Mouse (Mus musculus) forebrain, embryonic 15.5 days (tissue): ENCODE results near the gene Fam32a. TPM values are rescaled to one million over a fixed set of nuclear protein-coding genes. Genes with fewer than 3 reads are reported as not detected.

Source experiments
- ATAC-seq: fragments of 200-750 bp; cut with Nextera tagmentation; replicated peaks from 2 replicates; pipeline ENCODE4 v1.8.0; 2017; ENCODE audit warnings: mild to moderate bottlenecking, moderate TSS enrichment, moderate library complexity
- H3K27ac ChIP-seq: fragments of 300-500 bp; sonication (generic); replicated peaks from 2 replicates; pipeline ENCODE4 v1.5.1; 2015; ENCODE audit warnings: mild to moderate bottlenecking, inconsistent platforms
- H3K27me3 ChIP-seq: fragments of 300-500 bp; sonication (generic); 2 replicates; pipeline ENCODE4 v1.6.1; 2015; ENCODE audit warnings: inconsistent platforms
- H3K36me3 ChIP-seq: fragments of 300-500 bp; sonication (generic); 2 replicates; pipeline ENCODE4 v1.6.1; 2015; ENCODE audit warnings: mild to moderate bottlenecking, inconsistent platforms
- H3K4me1 ChIP-seq: fragments of 300-500 bp; sonication (generic); 2 replicates; pipeline ENCODE4 v1.6.1; 2015; ENCODE audit warnings: inconsistent platforms
- H3K4me2 ChIP-seq: fragments of 300-500 bp; sonication (generic); replicated peaks from 2 replicates; pipeline ENCODE4 v1.6.1; 2015; ENCODE audit warnings: mild to moderate bottlenecking, inconsistent platforms
- H3K4me3 ChIP-seq: fragments of 300-500 bp; sonication (generic); 2 replicates; pipeline ENCODE4 v1.5.1; 2015; ENCODE audit warnings: mild to moderate bottlenecking, inconsistent platforms
- H3K9ac ChIP-seq: fragments of 300-500 bp; sonication (generic); replicated peaks from 2 replicates; pipeline ENCODE4 v1.6.1; 2015; ENCODE audit warnings: mild to moderate bottlenecking, inconsistent platforms
- H3K9me3 ChIP-seq: fragments of 300-500 bp; sonication (generic); 2 replicates; pipeline ENCODE4 v1.6.1; 2016; ENCODE audit warnings: inconsistent platforms
- WGBS: fragments of 180-500 bp; shearing (Covaris S2); methylation state at CpG from one replicate; pipeline ENCODE4 v1.1.7; 2015; ENCODE audit warnings: mixed read lengths; 5-methylcytosine and 5-hydroxymethylcytosine counted together
- polyA plus RNA-seq: library from polyadenylated mRNA; unstranded; fragments of >200 nt; fragmentation: Nextera tagmentation; extraction: Ambion mirVana; gene quantifications from 2 replicates; pipeline ENCODE4 v1.2.1, GENCODE M21; 2015

Gene Fam32a
- polyA plus RNA-seq, 1 experiment from 2014 or later: 116 TPM

- Histone ChIP-seq H3K4me2 (no peak overlapping the region), H3K4me1 (no peaks in the 10 kb centered on the region), H3K9me3 (no peaks in the 10 kb centered on the region), H3K4me3 (no peak overlapping the region), H3K27ac (no peak overlapping the region), H3K27me3 (no peaks in the 10 kb centered on the region; the same call in 1 of the 2 replicates), H3K9ac (no peak overlapping the region), H3K36me3 (no peaks in the 10 kb centered on the region)
- no peak for ATAC-seq
- WGBS: 75% methylated on average over 1 of the region's 1 CpGs
Measured at GRCm38 (mm10) chr8:72211846-72212245, 7.7 kb upstream of the Fam32a start.

DNA sequence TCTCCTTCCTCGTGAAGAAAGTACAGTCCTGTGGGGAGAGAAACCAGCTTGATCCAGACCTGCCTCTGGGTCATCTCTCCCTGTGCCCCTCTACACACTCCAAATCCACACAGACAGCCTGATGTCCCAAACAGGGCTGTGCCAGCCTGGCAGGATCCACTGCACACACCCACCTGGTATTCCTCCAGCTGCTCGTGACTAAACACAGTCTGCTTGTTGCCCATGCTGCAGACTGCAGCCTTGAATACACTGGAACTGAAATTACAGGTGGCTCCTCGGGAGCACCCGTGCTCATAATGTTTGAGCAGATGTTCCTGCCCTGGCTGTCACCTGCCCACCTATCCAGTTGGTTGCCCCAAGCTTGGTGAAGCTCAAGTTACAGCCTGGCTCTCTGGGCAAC lies 6.8 kb upstream of the Fam32a start, which contains the start of gene Cib3:
Gene Cib3 (minus strand): TSS at position 87 of the 400 bp plus-strand sequence.
- H3K27ac ChIP-seq: no peak within 1 kb of the TSS
- H3K4me2 ChIP-seq: no peak within 1 kb of the TSS
- no peak for ATAC-seq
- 63% methylated on average over 4 of the region's 4 CpGs for WGBS
- peaks cover under 1% of the 10 kb centered on the region; the same call in 1 of the 2 replicates for H3K27me3 ChIP-seq
- no peaks in the 10 kb centered on the region for H3K4me1 ChIP-seq
- H3K36me3 ChIP-seq: no peaks in the 10 kb centered on the region
- H3K9me3 ChIP-seq: no peaks in the 10 kb centered on the region
- H3K4me3 ChIP-seq: no peak within 1 kb of the TSS
- H3K9ac ChIP-seq: no peak within 1 kb of the TSS

DNA sequence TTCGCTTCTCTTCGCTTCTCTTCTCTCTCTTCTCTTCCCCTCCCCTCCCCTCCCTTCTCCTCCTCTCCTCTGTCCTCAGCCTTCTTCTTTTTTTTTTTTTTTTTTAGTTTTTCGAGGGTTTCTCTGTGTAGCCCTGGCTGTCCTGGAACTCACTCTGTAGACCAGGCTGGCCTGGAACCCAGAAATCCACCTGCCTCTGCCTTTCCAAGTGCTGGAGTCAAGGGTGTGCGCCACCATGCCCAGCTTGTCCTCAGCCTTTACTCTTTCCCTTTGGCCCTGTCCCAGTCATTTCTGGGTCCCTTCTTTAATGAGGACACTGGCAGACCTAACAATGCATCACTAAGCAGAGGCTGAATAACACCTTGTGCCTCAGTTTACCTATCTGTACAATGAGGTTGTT lies 6.0 kb upstream of the Fam32a start, which contains the start of gene Gm11034:
Gene Gm11034 (minus strand): TSS at position 101 of the 400 bp plus-strand sequence.
- H3K27ac ChIP-seq: no peak within 1 kb of the TSS
- H3K4me1 ChIP-seq: no peaks in the 10 kb centered on the region
- no peak within 1 kb of the TSS for H3K4me2 ChIP-seq
- ATAC-seq: no peak
- H3K36me3 ChIP-seq: no peaks in the 10 kb centered on the region
- no peak within 1 kb of the TSS for H3K4me3 ChIP-seq
- H3K9me3 ChIP-seq: no peaks in the 10 kb centered on the region
- no peak within 1 kb of the TSS for H3K9ac ChIP-seq
- H3K27me3 ChIP-seq: peaks cover 8% of the 10 kb centered on the region; the same call in 1 of the 2 replicates
- 81% methylated on average over 4 of the region's 4 CpGs for WGBS

DNA sequence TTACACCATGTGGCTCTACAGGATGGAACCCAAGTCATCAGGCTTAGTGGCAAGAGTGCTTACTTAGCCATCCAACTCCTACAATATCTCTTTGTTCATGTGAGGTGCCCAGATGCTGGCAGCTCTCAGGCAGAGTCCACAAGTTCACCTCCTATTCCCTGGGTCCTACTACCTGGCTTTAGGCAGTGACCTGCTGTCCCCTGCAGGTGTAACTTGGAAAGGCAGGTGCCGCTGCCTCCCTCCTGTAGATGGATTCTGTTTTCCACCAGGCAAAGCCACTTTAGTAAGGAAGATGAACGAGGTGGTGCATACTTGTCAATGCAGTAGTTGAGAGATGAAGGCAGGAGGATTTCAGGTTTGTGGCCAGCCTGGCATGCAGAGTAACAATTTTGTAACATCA lies 4.5 kb upstream of the Fam32a start:
- Histone ChIP-seq H3K9ac (no peak overlapping the region), H3K4me2 (no peak overlapping the region), H3K4me3 (no peak overlapping the region), H3K36me3 (no peaks in the 10 kb centered on the region), H3K27ac (no peak overlapping the region), H3K4me1 (0 out of 2 replicates have a peak, but pooled peaks cover under 1% of the 10 kb centered on the region), H3K27me3 (peaks cover 8% of the 10 kb centered on the region; the same call in 1 of the 2 replicates), H3K9me3 (no peaks in the 10 kb centered on the region)
- ATAC-seq: no peak
- 25% methylated on average over 2 of the region's 2 CpGs for WGBS

DNA sequence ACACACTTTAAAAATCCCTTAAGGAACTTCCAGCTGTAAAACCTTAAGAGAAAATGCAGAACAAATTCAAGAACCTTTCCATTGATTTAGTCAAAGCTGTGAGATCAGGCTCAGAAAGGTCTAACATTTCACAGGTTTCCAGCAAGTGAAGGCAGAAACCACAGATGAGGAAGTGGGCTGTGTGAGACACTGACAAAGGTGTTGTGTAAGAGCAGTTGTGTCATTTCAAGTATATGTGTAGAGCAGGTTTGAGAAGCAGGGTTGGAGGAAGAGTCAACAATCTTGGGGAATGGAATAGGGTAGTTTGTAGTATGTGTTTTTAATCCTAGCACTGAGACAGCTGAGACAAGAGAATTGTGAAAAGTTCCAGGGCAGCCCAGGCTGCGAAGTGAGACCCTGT lies 3.7 kb upstream of the Fam32a start:
- no peak overlapping the region for H3K27ac ChIP-seq
- 41% methylated on average over 1 of the region's 1 CpGs for WGBS
- no peak overlapping the region for H3K9ac ChIP-seq
- no peaks in the 10 kb centered on the region for H3K36me3 ChIP-seq
- peaks cover 8% of the 10 kb centered on the region; the same call in 1 of the 2 replicates for H3K27me3 ChIP-seq
- no peak for ATAC-seq
- peaks cover 8% of the 10 kb centered on the region for H3K4me1 ChIP-seq
- no peaks in the 10 kb centered on the region for H3K9me3 ChIP-seq
- H3K4me3 ChIP-seq: no peak overlapping the region
- no peak overlapping the region for H3K4me2 ChIP-seq

- Histone ChIP-seq H3K27ac (no peak overlapping the region), H3K9me3 (no peaks in the 10 kb centered on the region), H3K9ac (no peak overlapping the region; the same call in 1 of the 2 replicates), H3K4me2 (peak overlapping the region; percentile 69), H3K27me3 (peaks cover 8% of the 10 kb centered on the region; the same call in 1 of the 2 replicates), H3K4me1 (peaks cover 20% of the 10 kb centered on the region), H3K4me3 (peak overlapping the region; percentile 69), H3K36me3 (peaks cover 24% of the 10 kb centered on the region)
- 0 out of 2 replicates have a peak, but pooled peaks have one; percentile 23 for ATAC-seq
- 80% methylated on average over 10 of the region's 10 CpGs for WGBS
Measured at GRCm38 (mm10) chr8:72218781-72219540, 569 bp upstream of the Fam32a start.

DNA sequence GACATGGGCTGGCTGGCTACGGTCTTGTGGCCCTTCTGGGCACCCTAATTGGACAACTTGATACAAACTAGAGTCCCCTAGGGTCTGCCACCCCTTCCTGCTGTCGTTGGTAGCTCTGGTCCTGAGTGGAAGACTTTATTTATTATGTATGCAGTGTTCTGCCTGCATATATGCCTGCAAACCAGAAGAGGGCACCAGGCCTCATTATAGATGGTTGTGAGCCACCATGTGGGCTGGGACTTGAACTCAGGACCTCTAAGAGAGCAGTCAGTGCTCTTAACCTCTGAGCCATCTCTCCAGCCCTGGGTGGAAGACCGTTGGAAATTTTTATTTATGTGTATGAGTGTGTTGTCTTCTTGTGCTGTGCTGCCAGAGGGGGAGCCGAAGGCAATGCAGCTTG lies 1.2 kb downstream of the Fam32a start:
- H3K4me2 ChIP-seq: peak overlapping the region; percentile 69
- no peaks in the 10 kb centered on the region for H3K9me3 ChIP-seq
- H3K27ac ChIP-seq: no peak overlapping the region
- peak overlapping the region; percentile 69 for H3K4me3 ChIP-seq
- WGBS: 78% methylated on average over 4 of the region's 4 CpGs
- peaks cover 20% of the 10 kb centered on the region for H3K4me1 ChIP-seq
- H3K36me3 ChIP-seq: peaks cover 26% of the 10 kb centered on the region
- ATAC-seq: no peak
- H3K27me3 ChIP-seq: peaks cover 8% of the 10 kb centered on the region; the same call in 1 of the 2 replicates
- H3K9ac ChIP-seq: no peak overlapping the region

DNA sequence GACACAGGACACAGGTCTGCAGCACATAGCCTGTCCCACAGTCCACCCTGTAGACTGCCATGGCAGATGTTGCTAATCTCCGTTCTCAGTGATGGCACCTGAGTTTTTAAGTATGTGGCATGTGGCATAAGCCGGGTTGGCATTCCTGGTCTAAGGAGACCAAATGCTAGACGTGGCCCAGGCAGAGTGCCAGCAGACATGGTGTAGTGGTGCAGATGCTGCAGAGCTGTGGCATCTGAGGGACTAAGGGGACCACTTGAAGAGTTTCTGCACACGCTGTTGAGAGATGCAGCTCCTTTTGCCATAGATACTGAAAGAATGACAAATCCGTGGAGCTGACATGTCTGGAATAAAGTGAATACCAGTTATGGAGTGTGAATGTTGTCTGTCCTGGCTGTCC lies 3.1 kb downstream of the Fam32a start:
- Histone ChIP-seq H3K4me2 (no peak overlapping the region), H3K36me3 (peaks cover 26% of the 10 kb centered on the region), H3K4me1 (peaks cover 20% of the 10 kb centered on the region), H3K27ac (no peak overlapping the region), H3K9ac (no peak overlapping the region), H3K9me3 (no peaks in the 10 kb centered on the region), H3K27me3 (peaks cover 8% of the 10 kb centered on the region; the same call in 1 of the 2 replicates), H3K4me3 (no peak overlapping the region)
- no peak for ATAC-seq
- WGBS: 93% methylated on average over 5 of the region's 5 CpGs

GRCm38 (mm10) chr8:72239499-72240402 lies 20.2 kb downstream of the Fam32a start, which contains the start of gene Ap1m1:
Gene Ap1m1 (plus strand): TSS chr8:72240018.
- Histone ChIP-seq H3K4me3 (peak within 1 kb of the TSS; percentile 96), H3K36me3 (no peaks in the 10 kb centered on the region), H3K27me3 (no peaks in the 10 kb centered on the region), H3K9ac (peak within 1 kb of the TSS; percentile 87), H3K4me2 (peak within 1 kb of the TSS; percentile 77), H3K4me1 (peaks cover 24% of the 10 kb centered on the region), H3K27ac (peak within 1 kb of the TSS; percentile 99), H3K9me3 (no peaks in the 10 kb centered on the region)
- peak; percentile 96 for ATAC-seq
- WGBS: under 1% methylated on average over 54 of the region's 54 CpGs

DNA sequence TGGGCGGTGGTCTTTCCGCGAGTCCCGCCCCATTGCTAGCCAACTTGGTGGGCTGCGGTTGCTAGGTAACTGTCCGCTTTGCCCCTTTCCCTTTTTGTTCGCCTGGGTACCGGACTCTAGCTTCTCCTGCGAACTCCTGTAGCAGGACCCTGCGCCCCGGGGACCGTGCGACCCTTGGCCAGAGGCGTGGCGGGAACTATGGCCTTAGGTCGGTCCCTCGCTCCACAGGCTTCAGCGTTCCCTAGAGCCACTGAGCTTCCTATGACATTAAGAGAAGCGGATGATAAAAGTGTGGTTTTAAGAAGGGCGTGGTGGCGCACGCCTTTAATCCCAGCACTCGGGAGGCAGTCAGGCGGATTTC lies 20.9 kb downstream of the Fam32a start:
- Histone ChIP-seq H3K36me3 (no peaks in the 10 kb centered on the region), H3K4me3 (peak overlapping the region; percentile 96), H3K4me2 (peak overlapping the region; percentile 77), H3K27me3 (no peaks in the 10 kb centered on the region), H3K9ac (peak overlapping the region; percentile 87), H3K9me3 (no peaks in the 10 kb centered on the region), H3K4me1 (peaks cover 24% of the 10 kb centered on the region), H3K27ac (peak overlapping the region; percentile 99)
- under 1% methylated on average over 24 of the region's 24 CpGs for WGBS
- no peak for ATAC-seq

- H3K9me3 ChIP-seq: no peaks in the 10 kb centered on the region
- H3K4me2 ChIP-seq: peak overlapping the region; percentile 77
- peaks cover 24% of the 10 kb centered on the region for H3K4me1 ChIP-seq
- 55% methylated on average over 7 of the region's 7 CpGs for WGBS
- no peak for ATAC-seq
- no peaks in the 10 kb centered on the region for H3K27me3 ChIP-seq
- H3K27ac ChIP-seq: no peak overlapping the region
- peak overlapping the region; percentile 87 for H3K9ac ChIP-seq
- H3K36me3 ChIP-seq: no peaks in the 10 kb centered on the region; the same call in 1 of the 2 replicates
- peak overlapping the region; percentile 96 for H3K4me3 ChIP-seq
Measured at GRCm38 (mm10) chr8:72240951-72241350, 21.4 kb downstream of the Fam32a start.

DNA sequence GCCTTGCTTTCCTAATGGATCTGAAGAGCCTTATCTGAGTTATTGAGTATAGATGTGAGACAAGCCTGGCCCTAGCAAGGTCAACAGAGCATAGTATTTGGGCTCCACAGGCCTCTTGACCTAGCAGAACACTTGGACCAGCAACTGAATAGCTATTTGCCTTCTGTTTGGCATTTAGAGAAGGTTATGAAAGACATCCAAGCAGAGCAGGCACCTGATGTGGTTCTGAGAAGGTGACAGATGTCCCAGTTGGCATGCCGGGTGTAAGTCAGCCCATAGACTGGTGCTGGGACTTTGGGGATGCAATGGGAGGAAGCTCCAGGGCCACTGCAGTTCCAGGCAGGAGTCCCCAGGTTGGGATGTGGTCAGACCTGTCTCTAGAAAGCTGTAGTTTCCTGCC lies 22.7 kb downstream of the Fam32a start:
- H3K9me3 ChIP-seq: no peaks in the 10 kb centered on the region
- peaks cover 24% of the 10 kb centered on the region for H3K4me1 ChIP-seq
- H3K4me3 ChIP-seq: no peak overlapping the region
- H3K4me2 ChIP-seq: no peak overlapping the region
- H3K9ac ChIP-seq: no peak overlapping the region
- no peaks in the 10 kb centered on the region for H3K27me3 ChIP-seq
- ATAC-seq: no peak
- WGBS: 96% methylated on average over 1 of the region's 1 CpGs
- no peak overlapping the region for H3K27ac ChIP-seq
- no peaks in the 10 kb centered on the region; the same call in 1 of the 2 replicates for H3K36me3 ChIP-seq
